Mouse (Mus musculus) spleen, adult 18-20 months (tissue): ENCODE results near the gene Tas2r129.
"Not testable (repeated sequence)": the region's sequence is repeated elsewhere in the genome, so short reads cannot be mapped to it uniquely, and the experiment has no call there.

Experiments
- DNase-seq, 2 experiments: peaks; one replicate each; pipeline ENCODE4 v3.0.0; 2022; ENCODE audit warnings: mixed read lengths in 2 of 2

The Tas2r129 gene

GRCm38 (mm10) chr6:132950802-132951201, at the start of gene Tas2r129:
TSS of gene Tas2r129 (plus strand) at chr6:132951102.
- no peak for DNase-seq

DNA sequence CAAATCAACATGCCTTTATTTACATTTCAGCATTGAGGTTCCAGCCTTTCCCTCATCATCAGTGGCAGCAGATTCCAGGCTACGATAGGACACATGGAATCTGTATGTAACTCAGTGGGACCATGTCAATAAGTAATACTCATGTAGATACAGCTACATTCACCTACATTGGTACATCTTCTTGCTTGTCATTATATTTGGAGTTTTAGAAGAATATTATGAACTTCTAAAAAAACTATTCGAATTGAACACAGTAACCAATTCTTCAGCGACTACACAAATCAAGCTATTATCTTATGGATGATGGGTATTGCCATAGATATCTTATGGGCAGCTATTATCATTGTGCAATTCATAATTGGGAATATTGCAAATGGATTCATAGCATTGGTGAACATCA, 41.6 kb upstream of the Tas2r129 start, which contains the start of gene Tas2r125:
Gene Tas2r125 (plus strand): TSS at position 301 of the 400 bp plus-strand sequence.
- no peak for DNase-seq

DNA sequence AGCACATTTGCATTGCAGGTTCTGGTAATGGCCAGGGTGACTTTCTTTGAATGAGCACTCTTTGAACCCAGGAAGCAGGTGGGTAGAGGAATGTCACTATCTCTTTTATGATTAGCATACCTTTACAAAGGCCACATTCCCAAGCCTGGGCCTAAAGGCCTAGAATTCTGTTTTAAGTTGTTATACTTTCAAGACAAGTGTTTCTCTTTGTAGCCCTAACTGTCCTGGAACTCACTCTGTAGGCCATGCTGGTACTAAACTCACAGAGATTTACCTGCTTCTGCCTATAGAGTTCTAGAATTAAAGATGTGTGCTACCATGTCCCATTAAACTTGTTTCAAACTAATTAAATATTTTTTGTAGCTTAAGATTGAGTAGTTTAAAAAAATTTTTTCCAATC, 9.5 kb upstream of the Tas2r129 start:
- not testable (repeated sequence) for DNase-seq

DNA sequence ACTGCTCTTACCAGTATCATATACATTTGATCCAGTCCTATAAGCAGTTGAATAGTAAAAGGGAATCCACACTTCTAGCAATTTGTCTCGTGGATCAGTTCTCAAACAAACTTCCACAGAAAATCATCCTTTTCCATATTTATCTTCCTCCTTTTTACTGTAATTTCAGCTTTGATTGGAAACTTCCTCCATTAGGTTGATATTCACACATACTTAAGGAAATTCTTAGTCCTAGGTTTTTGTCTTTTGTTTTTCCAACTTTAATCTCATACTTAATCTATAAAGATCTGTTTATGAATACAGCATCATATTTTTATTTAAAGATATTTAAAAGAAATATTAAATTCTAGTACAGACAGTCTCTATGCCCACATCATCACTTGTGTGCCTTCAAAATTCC, 6.9 kb downstream of the Tas2r129 start, which contains the start of gene Tas2r131:
Gene Tas2r131 (minus strand): TSS at position 101 of the 400 bp plus-strand sequence.
- no peak for DNase-seq

- DNase-seq = no peak
These were observed 30.0 kb downstream of the Tas2r129 start, which contains the start of gene Tas2r109 for GRCm38 (mm10) chr6:132980865-132981264. TSS of gene Tas2r109 (minus strand) at chr6:132980965.
